Mouse (Mus musculus) 3T3-L1 (cell line): ENCODE data around the gene Ric8a.
"Not testable (repeated sequence)": the region's sequence is repeated elsewhere in the genome, so short reads cannot be mapped to it uniquely, and the experiment has no call there.

Experiments
- DNase-seq: peaks from one replicate; pipeline ENCODE4 v3.0.0-alpha.2; 2015; ENCODE audit warnings: low read depth, low spot score

Gene Ric8a

GRCm38 (mm10) chr7:140890636-140891035, 33.9 kb downstream of the Ric8a start:
- DNase-seq, result not testable (repeated sequence)

GRCm38 (mm10) chr7:140894031-140894430, 37.3 kb downstream of the Ric8a start:
- no peak for DNase-seq

GRCm38 (mm10) chr7:140894611-140895010, 37.9 kb downstream of the Ric8a start:
- no peak for DNase-seq

DNA sequence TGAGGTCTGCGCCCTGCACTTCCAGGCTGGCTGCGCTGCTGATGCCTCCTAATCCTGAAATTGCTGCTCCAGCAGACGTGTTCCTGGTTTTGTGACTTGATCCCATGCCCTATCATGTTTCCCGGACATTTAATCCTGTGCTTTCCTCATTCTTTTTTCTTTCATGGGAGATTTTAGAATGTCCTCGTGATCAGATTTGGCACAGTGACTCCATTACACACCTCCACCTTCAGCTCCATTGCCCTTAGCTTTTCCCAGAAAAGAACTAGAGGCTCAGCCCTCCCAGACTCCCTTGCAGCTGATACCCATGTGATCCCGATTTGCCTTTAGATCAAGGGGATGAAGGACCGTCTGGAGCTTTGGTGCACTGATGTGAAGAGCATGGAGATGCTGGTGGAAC, 41.1 kb downstream of the Ric8a start:
- no peak for DNase-seq

DNA sequence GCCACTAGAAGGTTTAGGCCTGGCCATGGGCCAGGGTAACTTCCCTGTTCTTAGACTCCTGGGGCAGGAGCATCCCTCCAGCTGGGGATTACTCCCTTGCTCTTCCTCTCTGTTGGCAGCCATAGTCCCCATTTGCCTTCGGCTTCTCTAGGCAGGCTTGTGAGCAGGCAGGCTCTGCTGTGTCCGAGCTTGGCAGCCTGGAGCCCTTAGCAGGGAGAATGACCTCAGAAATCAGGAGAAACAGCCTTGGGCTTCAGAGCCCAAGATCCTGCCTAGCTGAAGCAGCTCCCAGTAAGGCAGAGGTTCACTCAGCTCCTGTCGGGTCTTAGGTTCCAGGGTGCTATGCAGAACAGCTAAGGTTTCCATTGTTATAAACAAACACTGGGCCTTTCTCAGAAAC, 42.4 kb downstream of the Ric8a start:
- DNase-seq, result no peak

- DNase-seq, result no peak
Observed at GRCm38 (mm10) chr7:140900220-140900619, 43.5 kb downstream of the Ric8a start, which contains the start of gene Cox8b. Gene Cox8b (minus strand): TSS chr7:140900446.

GRCm38 (mm10) chr7:140902036-140902875, 45.5 kb downstream of the Ric8a start:
- DNase-seq, result no peak

DNA sequence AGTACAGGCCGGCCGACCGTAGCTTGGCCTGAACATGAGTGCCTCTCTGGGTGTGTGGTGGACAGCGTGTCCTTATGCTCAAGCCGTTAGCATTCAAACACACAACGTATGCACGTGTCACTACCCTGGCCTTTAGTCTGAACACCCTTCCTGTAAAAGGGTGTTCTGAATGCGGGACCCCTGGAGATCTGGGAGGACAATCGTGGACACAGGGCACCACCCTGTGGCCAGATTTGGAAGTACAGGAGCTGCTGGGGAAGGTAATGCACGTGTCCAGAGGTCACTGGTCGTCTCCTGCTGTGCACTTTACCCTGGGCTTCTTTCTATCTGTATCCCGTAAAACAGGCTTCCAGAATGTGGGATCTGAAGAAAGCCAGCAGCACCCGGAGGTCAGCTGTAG, 46.5 kb downstream of the Ric8a start:
- DNase-seq, result peak; percentile 74

DNA sequence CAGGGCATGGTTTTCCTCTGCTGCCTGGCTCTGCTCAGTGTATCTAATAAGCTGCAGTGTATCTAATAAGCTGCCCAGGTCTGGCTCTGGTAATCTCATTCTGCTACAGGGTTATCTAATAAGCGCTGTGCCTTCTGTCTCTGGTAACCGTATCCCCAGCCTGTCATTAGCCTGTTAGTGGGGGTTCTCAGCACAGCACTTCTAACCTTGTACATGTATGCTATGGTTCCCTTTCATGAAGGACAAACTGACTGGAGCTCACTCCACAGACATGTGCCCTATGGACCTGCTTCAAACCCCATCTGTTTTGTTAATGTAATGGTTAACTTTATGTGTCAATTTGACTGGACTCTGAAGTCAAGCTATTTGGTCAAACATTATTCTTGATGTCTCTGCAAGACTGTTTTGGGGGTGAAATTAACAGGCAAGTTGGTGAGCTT, 48.9 kb downstream of the Ric8a start:
- no peak for DNase-seq

DNA sequence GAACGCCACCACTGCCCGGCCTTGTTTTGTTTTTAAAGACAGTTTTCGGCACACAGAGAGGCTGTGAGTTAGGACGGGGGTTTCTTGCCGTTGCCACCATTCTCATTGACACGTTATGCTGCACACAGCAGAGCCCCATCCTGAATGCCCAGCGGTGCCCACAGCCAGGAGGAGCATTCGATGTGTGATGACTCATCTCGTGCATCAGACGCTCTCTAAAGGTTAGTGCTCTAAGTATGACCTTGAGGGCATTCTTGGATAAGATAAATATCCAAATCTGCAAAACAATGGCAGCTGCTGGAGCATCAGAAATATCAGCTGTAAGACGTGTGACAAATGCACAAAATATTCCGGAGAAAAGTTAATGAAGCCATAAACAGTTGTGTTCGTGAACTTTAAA, 50.4 kb downstream of the Ric8a start:
- DNase-seq, result no peak

GRCm38 (mm10) chr7:140907697-140908096, 50.9 kb downstream of the Ric8a start:
- DNase-seq, result no peak

DNA sequence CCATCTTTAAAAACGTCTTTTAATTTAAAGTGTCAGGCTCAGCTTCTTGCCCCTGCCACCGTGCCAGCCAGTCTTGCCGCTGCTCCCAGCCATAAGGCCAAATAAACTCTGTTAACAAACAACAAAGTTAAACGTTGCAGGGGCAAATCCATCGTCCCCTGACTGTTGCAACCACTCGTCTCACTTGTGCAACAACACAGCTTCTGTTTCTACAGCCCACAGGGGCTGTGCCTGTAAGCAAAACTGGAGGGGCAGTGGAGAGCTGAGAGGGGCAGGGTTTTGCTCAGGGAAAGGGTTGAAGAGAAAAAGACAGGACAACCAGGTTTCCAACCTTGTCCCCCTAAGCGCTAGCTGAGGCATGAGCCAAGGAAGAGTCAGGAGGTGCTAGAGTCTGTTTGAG, 51.4 kb downstream of the Ric8a start:
- DNase-seq, result no peak

DNA sequence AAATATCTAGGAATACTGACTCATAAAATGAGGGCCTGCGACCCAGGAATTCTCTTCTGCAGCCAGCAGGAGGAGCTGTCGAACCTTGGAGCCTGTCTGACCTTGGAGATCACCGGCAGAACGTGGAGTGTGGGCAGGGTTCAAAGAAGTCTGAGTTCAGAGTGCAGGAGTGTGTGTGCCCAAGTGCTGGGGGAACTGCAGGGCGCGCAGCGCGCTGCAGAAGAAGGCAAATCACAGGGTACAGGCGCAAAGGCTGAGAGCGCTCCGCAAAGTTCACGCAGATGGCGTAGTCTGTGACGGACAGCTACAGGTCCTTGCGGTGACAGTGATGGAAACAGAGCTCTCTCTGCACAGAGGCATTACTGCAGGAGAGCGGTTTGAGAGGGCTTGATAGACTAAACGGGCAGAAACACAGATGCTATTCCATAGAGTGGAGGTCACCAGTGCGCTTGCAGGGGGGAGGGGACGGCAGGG, 51.9 kb downstream of the Ric8a start:
- DNase-seq, result peak; percentile 75

GRCm38 (mm10) chr7:140912293-140912692, 55.5 kb downstream of the Ric8a start:
- DNase-seq, result no peak

GRCm38 (mm10) chr7:140912846-140913482, 56.2 kb downstream of the Ric8a start:
- DNase-seq, result no peak
